Mouse (Mus musculus) forebrain, embryonic 12.5 days (tissue): ENCODE results near the gene St5. TPM values are rescaled to one million over a fixed set of nuclear protein-coding genes. Genes with fewer than 3 reads are reported as not detected.

Experiments used
- ATAC-seq: fragments of 200-750 bp; cut with Nextera tagmentation; 2 replicates; pipeline ENCODE4 v1.8.0; 2017; ENCODE audit warnings: moderate TSS enrichment; ENCODE audit not compliant: low FRiP score
- H3K27ac ChIP-seq: fragments of 300-500 bp; sonication (generic); 2 replicates; pipeline ENCODE4 v1.5.1; 2016; ENCODE audit warnings: mild to moderate bottlenecking
- H3K27me3 ChIP-seq: fragments of 300-500 bp; sonication (generic); 2 replicates; pipeline ENCODE4 v1.6.1; 2016; ENCODE audit warnings: mild to moderate bottlenecking
- H3K36me3 ChIP-seq: fragments of 300-500 bp; sonication (generic); replicated peaks from 2 replicates; pipeline ENCODE4 v1.6.1; 2016; ENCODE audit warnings: mild to moderate bottlenecking
- H3K4me1 ChIP-seq: fragments of 300-500 bp; sonication (generic); 2 replicates; pipeline ENCODE4 v1.6.1; 2016
- H3K4me2 ChIP-seq: fragments of 300-500 bp; sonication (generic); 2 replicates; pipeline ENCODE4 v1.6.1; 2016; ENCODE audit warnings: mild to moderate bottlenecking, moderate library complexity
- H3K4me3 ChIP-seq: fragments of 300-500 bp; sonication (generic); replicated peaks from 2 replicates; pipeline ENCODE4 v1.5.1; 2016; ENCODE audit warnings: mild to moderate bottlenecking
- H3K9ac ChIP-seq: fragments of 300-500 bp; sonication (generic); 2 replicates; pipeline ENCODE4 v1.6.1; 2016; ENCODE audit warnings: mild to moderate bottlenecking
- H3K9me3 ChIP-seq: fragments of 300-500 bp; sonication (generic); 2 replicates; pipeline ENCODE4 v1.6.1; 2016
- WGBS: fragments of 180-500 bp; shearing (Covaris S2); methylation state at CpG from one replicate; pipeline ENCODE4 v1.1.7; 2016; 5-methylcytosine and 5-hydroxymethylcytosine counted together
- polyA plus RNA-seq: library from polyadenylated mRNA; unstranded; fragments of >200 nt; fragmentation: Nextera tagmentation; extraction: Ambion mirVana; gene quantifications from 2 replicates; pipeline ENCODE4 v1.2.1, GENCODE M21; 2016

St5 gene
- polyA plus RNA-seq, 1 experiment from 2014 or later: 26.0 TPM

GRCm38 (mm10) chr7:109659278-109659677, 44.1 kb downstream of the St5 start:
- H3K9ac ChIP-seq: no peak overlapping the region
- ATAC-seq: no peak

GRCm38 (mm10) chr7:109657884-109658283, 45.5 kb downstream of the St5 start:
- no peak overlapping the region for H3K27ac ChIP-seq
- H3K4me2 ChIP-seq: no peak overlapping the region
- no peaks in the 10 kb centered on the region for H3K9me3 ChIP-seq
- no peak for ATAC-seq
- WGBS: 79% methylated on average over 6 of the region's 6 CpGs
- H3K27me3 ChIP-seq: no peaks in the 10 kb centered on the region
- H3K4me1 ChIP-seq: no peaks in the 10 kb centered on the region; the same call in 1 of the 2 replicates
- no peak overlapping the region for H3K9ac ChIP-seq
- H3K4me3 ChIP-seq: no peak overlapping the region
- no peaks in the 10 kb centered on the region for H3K36me3 ChIP-seq

More at GRCm38 (mm10) chr7:109659278-109659677, 44.1 kb downstream of the St5 start:
- Histone ChIP-seq H3K4me3 (no peak overlapping the region), H3K4me1 (no peaks in the 10 kb centered on the region; the same call in 1 of the 2 replicates), H3K9me3 (no peaks in the 10 kb centered on the region), H3K27me3 (no peaks in the 10 kb centered on the region), H3K4me2 (no peak overlapping the region), H3K27ac (no peak overlapping the region), H3K36me3 (no peaks in the 10 kb centered on the region)
- WGBS: 91% methylated on average over 2 of the region's 2 CpGs

- H3K4me3 ChIP-seq: no peak overlapping the region
- H3K9me3 ChIP-seq: no peaks in the 10 kb centered on the region
- no peak overlapping the region for H3K4me2 ChIP-seq
- H3K27ac ChIP-seq: no peak overlapping the region
- no peaks in the 10 kb centered on the region for H3K4me1 ChIP-seq
- no peaks in the 10 kb centered on the region for H3K27me3 ChIP-seq
- no peak for ATAC-seq
- H3K36me3 ChIP-seq: no peaks in the 10 kb centered on the region
- H3K9ac ChIP-seq: no peak overlapping the region
- 80% methylated on average over 5 of the region's 5 CpGs for WGBS
These were observed 48.5 kb downstream of the St5 start for GRCm38 (mm10) chr7:109654871-109655270.

- no peaks in the 10 kb centered on the region for H3K36me3 ChIP-seq
- no peak for ATAC-seq
- H3K4me2 ChIP-seq: no peak overlapping the region
- 77% methylated on average over 10 of the region's 10 CpGs for WGBS
- no peaks in the 10 kb centered on the region for H3K9me3 ChIP-seq
- no peak overlapping the region for H3K9ac ChIP-seq
- H3K4me1 ChIP-seq: no peaks in the 10 kb centered on the region
- no peak overlapping the region for H3K27ac ChIP-seq
- H3K27me3 ChIP-seq: no peaks in the 10 kb centered on the region
- no peak overlapping the region for H3K4me3 ChIP-seq
These were observed 54.4 kb downstream of the St5 start for GRCm38 (mm10) chr7:109648812-109649594.

- no peaks in the 10 kb centered on the region for H3K4me1 ChIP-seq
- no peak overlapping the region for H3K27ac ChIP-seq
- no peak overlapping the region for H3K9ac ChIP-seq
- no peaks in the 10 kb centered on the region for H3K9me3 ChIP-seq
- H3K4me3 ChIP-seq: no peak overlapping the region
- no peaks in the 10 kb centered on the region for H3K36me3 ChIP-seq
- no peaks in the 10 kb centered on the region for H3K27me3 ChIP-seq
- no peak for ATAC-seq
- H3K4me2 ChIP-seq: no peak overlapping the region
- WGBS: 57% methylated on average over 3 of the region's 3 CpGs
These were observed 56.8 kb downstream of the St5 start for GRCm38 (mm10) chr7:109646574-109646973.

GRCm38 (mm10) chr7:109643305-109643994, 60.0 kb downstream of the St5 start:
- no peaks in the 10 kb centered on the region for H3K36me3 ChIP-seq
- H3K4me1 ChIP-seq: no peaks in the 10 kb centered on the region
- no peak overlapping the region for H3K4me2 ChIP-seq
- H3K9ac ChIP-seq: no peak overlapping the region
- H3K9me3 ChIP-seq: no peaks in the 10 kb centered on the region
- H3K27me3 ChIP-seq: no peaks in the 10 kb centered on the region
- no peak overlapping the region for H3K27ac ChIP-seq
- 93% methylated on average over 18 of the region's 18 CpGs for WGBS
- ATAC-seq: no peak
- H3K4me3 ChIP-seq: no peak overlapping the region

- Histone ChIP-seq H3K4me3 (no peak overlapping the region), H3K4me2 (no peak overlapping the region), H3K27me3 (no peaks in the 10 kb centered on the region), H3K27ac (no peak overlapping the region), H3K9ac (no peak overlapping the region), H3K9me3 (no peaks in the 10 kb centered on the region), H3K36me3 (no peaks in the 10 kb centered on the region), H3K4me1 (no peaks in the 10 kb centered on the region)
- WGBS: 47% methylated on average over 1 of the region's 1 CpGs
- no peak for ATAC-seq
These were observed 61.4 kb downstream of the St5 start for GRCm38 (mm10) chr7:109641963-109642362.

- 83% methylated on average over 8 of the region's 8 CpGs for whole genome bisulfite sequencing
- no peak for ATAC-seq
- Histone ChIP-seq H3K4me3 (no peak overlapping the region), H3K9ac (no peak overlapping the region), H3K27ac (no peak overlapping the region), H3K4me1 (no peaks in the 10 kb centered on the region), H3K36me3 (no peaks in the 10 kb centered on the region), H3K27me3 (no peaks in the 10 kb centered on the region), H3K9me3 (no peaks in the 10 kb centered on the region), H3K4me2 (no peak overlapping the region)
These were observed 62.3 kb downstream of the St5 start for GRCm38 (mm10) chr7:109641102-109641501.

- no peak for ATAC-seq
- H3K36me3 ChIP-seq: no peaks in the 10 kb centered on the region
- H3K4me3 ChIP-seq: no peak overlapping the region
- H3K9ac ChIP-seq: no peak overlapping the region
- H3K27ac ChIP-seq: no peak overlapping the region
- 74% methylated on average over 5 of the region's 5 CpGs for WGBS
- H3K4me1 ChIP-seq: no peaks in the 10 kb centered on the region
- no peak overlapping the region for H3K4me2 ChIP-seq
- no peaks in the 10 kb centered on the region for H3K9me3 ChIP-seq
- no peaks in the 10 kb centered on the region for H3K27me3 ChIP-seq
These were observed 66.0 kb downstream of the St5 start for GRCm38 (mm10) chr7:109637391-109637790.

GRCm38 (mm10) chr7:109636086-109636792, 67.2 kb downstream of the St5 start:
- H3K9ac ChIP-seq: no peak overlapping the region
- no peaks in the 10 kb centered on the region for H3K36me3 ChIP-seq
- H3K4me1 ChIP-seq: no peaks in the 10 kb centered on the region
- H3K9me3 ChIP-seq: no peaks in the 10 kb centered on the region
- H3K4me2 ChIP-seq: no peak overlapping the region
- no peak for ATAC-seq
- 86% methylated on average over 8 of the region's 8 CpGs for WGBS
- no peaks in the 10 kb centered on the region for H3K27me3 ChIP-seq
- H3K4me3 ChIP-seq: no peak overlapping the region
- no peak overlapping the region for H3K27ac ChIP-seq

GRCm38 (mm10) chr7:109633404-109634085, 69.9 kb downstream of the St5 start:
- H3K4me3 ChIP-seq: no peak overlapping the region
- H3K9ac ChIP-seq: no peak overlapping the region
- H3K4me2 ChIP-seq: no peak overlapping the region
- H3K4me1 ChIP-seq: peaks cover 5% of the 10 kb centered on the region; the same call in 1 of the 2 replicates
- H3K36me3 ChIP-seq: no peaks in the 10 kb centered on the region
- no peaks in the 10 kb centered on the region for H3K9me3 ChIP-seq
- no peak for ATAC-seq
- H3K27me3 ChIP-seq: no peaks in the 10 kb centered on the region
- WGBS: 85% methylated on average over 15 of the region's 15 CpGs
- no peak overlapping the region for H3K27ac ChIP-seq

GRCm38 (mm10) chr7:109631330-109631729, 72.1 kb downstream of the St5 start:
- Histone ChIP-seq H3K9me3 (no peaks in the 10 kb centered on the region), H3K4me1 (peaks cover 5% of the 10 kb centered on the region; the same call in 1 of the 2 replicates), H3K27me3 (no peaks in the 10 kb centered on the region), H3K9ac (no peak overlapping the region), H3K27ac (no peak overlapping the region), H3K36me3 (no peaks in the 10 kb centered on the region), H3K4me2 (no peak overlapping the region), H3K4me3 (no peak overlapping the region)
- no peak for ATAC-seq
- 80% methylated on average over 6 of the region's 6 CpGs for WGBS
